Mouse (Mus musculus) left cerebral cortex, adult 2 months (tissue): ENCODE data around the gene Mgst3. TPM values are rescaled to one million over a fixed set of nuclear protein-coding genes. Genes with fewer than 3 reads are reported as not detected.
"Not testable (repeated sequence)": the region's sequence is repeated elsewhere in the genome, so short reads cannot be mapped to it uniquely, and the experiment has no call there.

Source experiments
- DNase-seq, 2 experiments: peaks; one replicate each; pipeline ENCODE4 v3.0.0; 2021 to 2022; ENCODE audit warnings: low spot score in 2 of 2, mixed read lengths in 1 of 2; ENCODE audit errors: extremely low spot score in 1 of 2
- H3K27ac ChIP-seq: fragments of 200-600 bp; 2 replicates; pipeline ENCODE4 v1.8.1; 2022
- H3K4me3 ChIP-seq: fragments of 200-600 bp; 2 replicates; pipeline ENCODE4 v1.8.1; 2022
- CTCF ChIP-seq: fragments of 200-600 bp; IDR thresholded peaks from 2 replicates; pipeline ENCODE4 v1.8.1; 2022; ENCODE audit warnings: antibody characterized with exemption, mild to moderate bottlenecking, moderate library complexity
- intact Hi-C: fragments of 180-260 bp; cut with DNase I; formaldehyde crosslinking; loops from one replicate; pipeline ENCODE4 v1.15.1; 2025
- microRNA-seq, 2 experiments: library from miRNA; unstranded; fragments of <30 nt; microRNA quantifications; one replicate each; pipeline ENCODE4 v1.2.0; 2021
- total RNA-seq, 2 experiments: library from RNA; stranded (reverse); gene quantifications; 2 replicates each; pipeline ENCODE4 v1.2.3; 2021

Mgst3 gene
- total RNA-seq, 2 experiments from 2014 or later, result 93.9 to 94.5 TPM

DNA sequence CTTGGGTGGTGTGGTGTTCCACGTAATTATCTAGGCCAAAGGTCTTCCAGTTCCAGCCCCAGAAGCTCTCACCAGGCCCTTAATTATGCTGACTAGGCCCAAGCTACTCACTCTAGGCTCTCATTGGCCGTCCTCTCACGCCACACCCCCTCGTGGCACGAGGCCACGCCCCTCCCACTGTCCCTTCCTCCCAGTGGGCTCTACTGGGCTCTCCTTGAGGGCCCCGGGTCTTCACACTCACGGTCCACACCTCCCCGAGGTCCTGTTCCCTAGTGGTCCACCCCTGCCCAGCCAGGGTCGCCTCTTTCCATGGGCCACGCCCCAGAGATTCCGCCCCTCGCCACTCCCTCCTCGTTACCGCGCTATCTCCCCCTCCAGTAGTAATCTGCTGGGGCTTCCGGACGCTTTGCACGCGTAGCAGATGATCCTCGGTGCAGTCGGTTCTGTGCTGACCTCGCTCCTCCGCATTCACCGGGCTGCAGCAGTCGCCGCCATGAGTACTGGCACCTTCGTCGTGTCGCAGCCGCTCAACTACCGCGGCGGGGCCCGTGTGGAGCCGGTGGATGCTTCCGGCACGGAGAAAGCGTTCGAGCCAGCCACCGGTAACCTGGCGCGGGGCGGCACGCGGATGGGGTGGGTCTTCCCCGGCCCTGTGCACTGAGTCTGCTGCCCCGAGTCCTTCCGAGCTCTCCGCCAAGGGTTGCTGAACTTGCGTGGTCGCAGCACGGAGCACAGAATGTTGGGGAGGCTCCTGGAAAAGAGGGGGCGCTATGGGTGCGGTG, 43.6 kb downstream of the Mgst3 start, which contains the start of gene Aldh9a1:
Gene Aldh9a1 (plus strand): TSS at position 177 of the 782 bp plus-strand sequence.
- peak within 1 kb of the TSS; percentile 90 for H3K27ac ChIP-seq
- no peak; the same call in 1 of the 2 replicates for TF ChIP-seq CTCF
- peak within 1 kb of the TSS; percentile 72 for H3K4me3 ChIP-seq
- peak; percentile 77 to 78 for DNase-seq
- intact Hi-C loops, result no loop called here

DNA sequence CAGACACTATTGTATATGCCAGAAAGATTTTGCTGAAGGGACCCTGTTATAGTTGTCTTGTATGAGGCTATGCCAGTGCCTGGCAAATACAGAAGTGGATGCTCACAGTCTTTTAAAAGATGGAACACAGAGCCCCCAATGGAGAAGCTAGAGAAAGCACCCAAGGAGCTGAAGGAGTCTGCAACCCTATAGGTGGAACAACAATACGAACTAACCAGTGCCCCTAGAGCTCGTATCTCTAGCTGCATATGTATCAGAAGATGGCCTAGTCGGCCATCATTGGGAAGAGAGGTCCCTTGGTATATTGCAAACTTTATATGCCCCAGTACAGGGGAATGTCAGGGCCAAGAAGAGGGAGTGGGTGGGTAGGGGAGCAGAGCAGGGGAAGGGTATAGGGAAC, 44.4 kb downstream of the Mgst3 start:
- DNase-seq, intact Hi-C loops: not testable (repeated sequence)
- peak overlapping the region; percentile 72 for H3K4me3 ChIP-seq
- H3K27ac ChIP-seq, result peak overlapping the region; percentile 90

DNA sequence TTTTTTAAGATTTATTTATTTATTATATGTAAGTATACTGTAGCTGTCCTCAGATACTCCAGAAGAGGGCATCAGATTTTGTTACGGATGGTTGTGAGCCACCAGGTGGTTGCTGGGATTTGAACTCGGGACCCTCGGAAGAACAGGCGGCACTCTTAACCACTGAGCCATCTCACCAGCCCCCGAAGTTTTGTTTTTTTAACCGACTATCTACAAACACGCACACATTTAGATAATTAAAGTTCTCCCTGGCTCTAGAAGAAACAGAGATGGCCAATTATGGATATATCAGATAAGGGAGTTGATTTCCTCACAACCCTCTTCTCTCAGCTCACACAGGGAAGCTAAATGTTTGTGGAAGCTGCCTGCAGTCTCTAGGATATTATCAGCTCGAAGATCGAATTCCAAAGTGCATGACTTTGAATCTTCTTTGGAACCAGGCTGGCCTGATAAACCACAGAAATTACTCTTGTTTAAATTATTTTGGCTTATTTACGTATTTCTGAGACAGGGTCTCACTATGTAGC, 47.6 kb downstream of the Mgst3 start:
- intact Hi-C loops, H3K27ac ChIP-seq, H3K4me3 ChIP-seq, DNase-seq: not testable (repeated sequence)

DNA sequence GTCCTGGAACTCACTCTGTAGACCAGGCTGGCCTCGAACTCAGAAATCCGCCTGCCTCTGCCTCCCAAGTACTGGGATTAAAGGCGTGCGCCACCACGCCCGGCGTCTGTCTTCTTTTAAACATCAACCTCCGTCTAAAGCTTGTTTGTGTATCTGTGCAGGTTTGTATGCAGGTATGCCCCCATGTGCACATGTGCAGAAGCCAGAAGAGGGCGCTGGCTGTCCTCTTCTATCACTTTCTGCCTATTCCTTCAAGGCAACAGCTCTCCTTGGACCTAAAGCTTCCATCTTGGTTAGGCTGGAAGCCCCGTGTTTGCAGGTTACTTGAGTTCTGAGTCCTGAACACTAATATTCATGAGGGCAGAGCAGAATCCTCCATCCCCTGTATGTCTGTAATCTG, 50.8 kb downstream of the Mgst3 start:
- no peak for TF ChIP-seq CTCF
- intact Hi-C loops, result no loop called here
- no peak for DNase-seq
- Histone ChIP-seq H3K27ac (no peak overlapping the region), H3K4me3 (no peak overlapping the region)

DNA sequence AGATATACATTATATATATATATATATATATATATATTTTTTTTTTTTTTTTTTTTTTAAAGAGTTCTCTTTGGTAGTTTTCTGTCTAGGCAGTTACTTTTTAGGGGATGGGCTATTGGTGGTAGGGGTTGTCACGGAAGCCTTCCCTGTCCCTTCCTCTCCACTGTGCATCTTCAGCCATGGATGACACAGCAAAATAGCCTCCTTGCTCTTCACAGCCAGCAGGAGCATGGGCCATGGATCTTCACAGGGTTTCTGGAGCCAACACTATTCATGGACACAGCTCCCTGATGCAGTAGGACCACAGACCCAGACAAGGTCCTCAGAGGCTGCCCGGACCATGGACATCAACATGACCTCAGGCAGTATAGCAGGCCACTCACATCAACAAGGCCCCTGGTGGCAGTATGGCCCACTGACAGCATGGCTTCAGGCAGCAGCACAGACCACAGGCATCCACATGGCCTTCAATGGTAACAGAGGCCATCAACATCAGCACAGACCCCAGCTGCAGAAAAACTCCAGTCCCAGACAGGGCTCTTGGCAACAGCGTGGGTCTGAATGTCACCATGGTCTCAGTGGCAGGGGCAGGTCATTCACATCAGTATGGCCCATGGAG, 52.6 kb downstream of the Mgst3 start:
- Histone ChIP-seq H3K4me3 (no peak overlapping the region), H3K27ac (no peak overlapping the region)
- no peak for TF ChIP-seq CTCF
- intact Hi-C loops, result no loop called here
- DNase-seq, result no peak

DNA sequence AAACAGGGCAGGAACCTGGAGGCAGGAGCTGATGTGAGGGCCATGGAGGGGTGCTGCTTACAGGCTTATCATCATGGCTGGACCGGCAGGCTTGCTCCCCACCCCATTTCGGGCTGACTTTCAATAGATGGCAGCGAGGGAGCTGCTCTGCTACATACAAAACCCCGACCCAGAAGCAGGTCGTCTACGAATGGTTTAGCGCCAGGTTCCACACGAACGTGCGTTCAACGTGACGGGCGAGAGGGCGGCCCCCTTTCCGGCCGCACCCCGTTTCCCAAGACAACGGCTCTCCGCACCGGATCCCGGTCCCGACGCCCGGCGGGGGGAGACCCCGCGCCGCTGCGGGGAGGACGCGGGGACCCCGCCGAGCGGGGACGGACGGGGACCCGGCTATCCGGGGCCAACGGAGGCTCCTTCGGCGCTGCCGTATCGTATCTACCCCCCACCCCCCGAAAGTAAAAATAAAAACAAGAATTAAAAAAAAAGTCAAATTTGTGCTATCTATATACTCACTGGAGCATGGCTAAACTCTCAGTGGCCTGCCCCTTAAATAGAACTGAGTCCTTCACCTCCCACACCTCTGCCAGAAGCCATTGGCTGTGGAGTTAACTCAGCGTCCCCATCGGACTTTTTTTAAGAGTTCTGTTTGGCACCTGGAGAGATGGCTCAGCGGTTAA, 53.4 kb downstream of the Mgst3 start:
- TF ChIP-seq CTCF, result no peak
- no peak for DNase-seq
- intact Hi-C loops, result no loop called here
- Histone ChIP-seq H3K4me3 (peak overlapping the region; percentile 40), H3K27ac (no peak overlapping the region)

DNA sequence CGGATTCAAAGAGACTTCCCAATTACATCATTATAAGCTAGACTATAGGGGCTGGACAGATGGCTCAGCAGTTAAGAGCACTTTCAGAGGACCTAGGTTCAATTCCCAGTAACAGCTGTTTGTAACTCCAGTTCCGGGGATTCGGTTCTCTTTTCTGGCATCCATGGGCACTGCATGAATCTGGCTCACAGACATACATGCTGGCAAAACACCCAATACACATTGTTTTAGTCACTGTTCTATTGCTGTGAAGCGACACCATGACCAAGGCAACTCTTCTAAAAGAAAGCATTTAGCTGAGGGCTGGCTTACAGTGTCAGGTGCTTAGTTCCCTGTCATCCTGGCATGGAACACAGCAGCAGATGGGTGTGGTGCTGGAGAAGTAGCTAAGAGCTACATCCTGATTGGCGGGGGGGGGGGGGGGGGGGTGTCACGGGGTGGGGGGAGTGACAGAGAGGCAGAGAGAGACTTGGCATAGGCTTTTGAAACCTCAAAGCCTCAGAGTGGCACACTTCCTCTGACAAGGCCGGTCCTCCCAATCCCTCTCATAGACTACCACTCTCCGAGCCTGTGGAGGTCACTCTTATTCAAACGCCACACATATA, 54.4 kb downstream of the Mgst3 start:
- intact Hi-C loops, result loop anchor here (10.0 kb wide), 1 partner anchor 554 kb away; no protein-coding TSS in a partner anchor
- no peak overlapping the region for H3K27ac ChIP-seq
- no peak for TF ChIP-seq CTCF

DNA sequence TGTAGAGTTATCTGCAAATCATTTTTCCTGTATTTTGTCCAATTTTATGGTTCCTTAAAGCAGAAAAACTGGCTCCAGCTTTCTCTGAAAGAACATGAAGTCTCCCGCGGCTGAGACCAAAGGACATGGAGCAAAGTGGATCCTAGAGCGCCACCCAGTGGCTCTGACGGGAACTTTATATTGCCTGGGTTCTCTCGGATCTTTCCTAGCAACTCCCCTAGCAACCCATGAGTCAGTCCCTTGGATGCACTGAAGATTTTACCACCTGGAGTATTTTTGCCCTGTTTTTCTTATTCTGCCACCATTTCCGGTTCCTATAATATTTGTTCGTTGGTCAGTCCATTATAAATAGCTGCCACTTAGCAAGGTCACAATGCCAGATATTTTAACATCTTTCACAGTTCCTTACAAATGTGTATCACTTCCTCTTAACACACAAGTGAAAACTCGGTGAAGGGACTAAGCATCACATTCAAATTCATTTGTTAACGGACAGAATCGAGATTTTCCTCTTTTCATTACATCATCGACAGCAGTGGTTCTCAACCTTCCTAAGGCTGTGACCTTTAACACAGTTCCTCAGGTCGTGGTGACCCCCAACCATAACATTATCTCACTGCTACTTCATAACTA, 56.1 kb downstream of the Mgst3 start:
- peak; percentile 93 for TF ChIP-seq CTCF
- Histone ChIP-seq H3K27ac (no peak overlapping the region), H3K4me3 (no peak overlapping the region)
- intact Hi-C loops, result loop anchor here (1.0 to 10.0 kb wide), 2 partner anchors 117 to 553 kb away; no protein-coding TSS in a partner anchor
- DNase-seq, result peak; percentile 88 to 94

More for the DNA sequence above, 54.4 kb downstream of the Mgst3 start:
- H3K4me3 ChIP-seq, result no peak overlapping the region
- no peak for DNase-seq

DNA sequence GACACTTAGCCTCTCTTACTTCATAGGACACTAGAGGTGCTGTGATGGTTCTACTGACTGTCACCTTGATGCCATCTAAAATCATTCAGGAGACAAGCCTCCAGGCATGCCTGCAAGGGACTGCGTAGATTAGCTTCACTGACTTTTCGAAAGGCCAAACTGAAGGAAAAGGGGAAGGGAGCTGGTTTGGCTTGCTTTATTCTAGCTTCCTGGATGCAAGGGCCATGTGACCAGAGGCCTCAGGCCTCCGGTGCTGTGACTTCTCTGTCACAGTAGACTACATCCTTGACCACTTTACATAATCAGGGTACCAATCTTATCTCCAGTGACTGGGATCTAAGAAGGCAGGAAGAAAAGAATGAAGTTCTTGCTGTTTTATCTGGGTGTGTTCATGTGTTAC, 57.2 kb downstream of the Mgst3 start:
- H3K27ac ChIP-seq, result no peak overlapping the region
- no peak for DNase-seq
- H3K4me3 ChIP-seq, result no peak overlapping the region
- intact Hi-C loops, result loop anchor here (10.0 kb wide), 1 partner anchor 552 kb away; no protein-coding TSS in a partner anchor
- no peak for TF ChIP-seq CTCF

DNA sequence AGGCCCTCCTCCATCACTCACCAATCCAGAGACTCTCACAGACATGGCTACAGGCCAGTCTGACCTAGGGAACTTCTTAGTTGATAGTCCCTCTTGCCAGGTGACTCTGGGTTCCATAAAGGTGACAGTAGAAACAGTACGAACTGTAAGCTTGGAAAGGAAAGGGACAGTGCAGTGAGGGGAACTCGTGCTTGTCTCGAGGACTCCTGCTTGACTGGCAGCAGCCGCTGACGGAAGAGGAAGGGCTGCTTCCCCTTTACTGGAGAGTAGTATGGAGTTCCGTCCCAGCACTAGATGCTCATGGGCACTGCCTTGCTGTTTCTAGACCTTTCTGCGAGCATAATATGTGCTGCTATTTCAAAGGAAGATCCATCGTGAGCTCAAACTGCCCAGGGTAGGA, 62.5 kb downstream of the Mgst3 start:
- no peak for DNase-seq
- Histone ChIP-seq H3K27ac (no peak overlapping the region), H3K4me3 (no peak overlapping the region)
- intact Hi-C loops, result loop anchor here (10.0 kb wide), 1 partner anchor 546 kb away; no protein-coding TSS in a partner anchor
- no peak for TF ChIP-seq CTCF

DNA sequence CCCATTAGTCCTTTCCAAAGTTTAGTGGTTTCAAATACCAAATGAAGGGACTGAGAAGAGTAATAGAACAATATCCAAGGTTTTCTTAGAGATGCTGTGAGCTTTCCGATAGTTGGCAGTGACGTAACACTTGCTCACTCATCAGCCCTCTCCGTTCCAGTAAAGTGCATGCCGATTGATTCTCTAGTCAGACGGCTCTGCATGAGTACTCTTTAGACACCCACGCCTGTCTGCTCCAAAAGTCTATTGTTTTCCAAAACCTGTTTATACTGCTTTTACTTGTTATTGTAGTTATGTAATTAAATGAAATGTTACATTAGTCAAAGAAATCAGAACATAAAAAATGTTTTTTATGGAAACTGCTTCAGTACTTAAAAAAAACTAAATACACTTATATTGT, 64.9 kb downstream of the Mgst3 start:
- no peak for DNase-seq
- no peak for TF ChIP-seq CTCF
- intact Hi-C loops, result no loop called here
- H3K4me3 ChIP-seq, result no peak overlapping the region
- H3K27ac ChIP-seq, result no peak overlapping the region

Small RNA genes lying within 50 kb of the gene (microRNA-seq; reads per million reads assigned to microRNA genes)
- 0.24 to 0.73 reads per million in 2 experiments for gene Gm25911

Other genes starting within 250 kb of the Mgst3 start
- 10 to 100 TPM; 30.9 to 42.1 TPM for gene Uck2, start 108.5 kb downstream of the Mgst3 start, total RNA-seq
- 10 to 100 TPM; 43.2 to 50.3 TPM for gene Tmco1, start 85.5 kb downstream of the Mgst3 start, total RNA-seq
- gene Aldh9a1, start 43.9 kb downstream of the Mgst3 start, total RNA-seq, result 10 to 100 TPM; 17.4 to 20.4 TPM
- not detected for gene Lrrc52, start 72.9 kb upstream of the Mgst3 start, total RNA-seq
- gene Rxrg, start 204.5 kb upstream of the Mgst3 start, total RNA-seq, result 10 to 100 TPM in 1 of 2 experiments, 1 to 10 TPM in 1; 6.7 to 13.0 TPM